Mouse (Mus musculus) testis, adult 10 weeks (tissue): ENCODE results near the gene Safb2. TPM values are rescaled to one million over a fixed set of nuclear protein-coding genes. Genes with fewer than 3 reads are reported as not detected.

ENCODE experiments used
- polyA plus RNA-seq: library from polyadenylated mRNA; stranded (reverse); fragments of 350-450 nt; fragmentation: Illumina TruSeq; extraction: RNeasy Lipid Tissue Mini Kit (QIAGEN cat#74804); gene quantifications from one replicate; pipeline ENCODE4 v1.2.3, GENCODE M21; 2014; ENCODE audit warnings: low read depth, low replicate concordance

The Safb2 gene
- 33.5 TPM for polyA plus RNA-seq

DNA sequence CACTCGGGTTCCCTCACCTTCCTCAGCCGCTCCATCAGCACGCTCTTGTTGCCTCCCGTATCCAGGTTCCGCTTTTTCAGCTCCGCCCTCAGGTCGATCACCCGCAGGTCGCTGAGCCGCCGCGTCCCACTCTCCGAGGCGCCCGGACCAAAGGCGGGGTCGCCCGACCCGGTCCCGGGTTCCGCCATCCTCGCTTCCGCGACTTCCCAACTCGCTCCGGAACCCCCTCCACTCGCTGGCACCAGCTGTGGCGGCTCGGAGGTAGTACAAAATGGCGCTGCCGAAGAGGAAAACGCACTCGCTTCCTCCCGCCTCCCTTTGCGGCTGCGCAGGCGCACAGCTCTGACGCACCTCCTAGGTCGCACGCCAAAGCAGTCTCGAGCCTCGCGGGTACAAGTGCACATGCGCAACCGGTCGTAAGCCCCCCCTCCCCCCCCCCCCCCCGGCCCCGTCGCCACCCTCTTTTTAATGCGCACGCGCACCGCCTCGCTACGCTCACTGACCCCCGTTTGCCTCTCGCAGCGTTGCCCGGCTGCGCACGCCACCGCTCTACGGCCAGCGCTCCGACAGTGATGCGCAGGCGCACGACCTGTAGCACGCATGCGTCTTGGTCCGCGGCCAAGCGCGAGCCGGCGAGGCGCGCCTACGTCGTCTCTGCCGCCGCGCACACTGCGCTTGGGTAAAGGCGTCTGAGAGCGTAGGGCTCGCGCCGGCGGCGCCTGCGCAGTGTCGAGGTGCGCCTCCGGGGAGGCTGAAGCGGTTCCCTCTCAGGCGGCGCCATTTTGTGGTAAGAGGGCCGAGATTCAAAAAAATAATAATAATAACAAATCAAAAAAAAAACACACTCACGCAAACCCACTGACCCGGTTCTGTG, at the start of gene Safb2, which contains the start of gene Safb:
Gene Safb2, minus strand, starts transcription at position 329 of the 874 bp plus-strand sequence.
Gene Safb, plus strand, starts transcription at position 569 of the 874 bp plus-strand sequence.

DNA sequence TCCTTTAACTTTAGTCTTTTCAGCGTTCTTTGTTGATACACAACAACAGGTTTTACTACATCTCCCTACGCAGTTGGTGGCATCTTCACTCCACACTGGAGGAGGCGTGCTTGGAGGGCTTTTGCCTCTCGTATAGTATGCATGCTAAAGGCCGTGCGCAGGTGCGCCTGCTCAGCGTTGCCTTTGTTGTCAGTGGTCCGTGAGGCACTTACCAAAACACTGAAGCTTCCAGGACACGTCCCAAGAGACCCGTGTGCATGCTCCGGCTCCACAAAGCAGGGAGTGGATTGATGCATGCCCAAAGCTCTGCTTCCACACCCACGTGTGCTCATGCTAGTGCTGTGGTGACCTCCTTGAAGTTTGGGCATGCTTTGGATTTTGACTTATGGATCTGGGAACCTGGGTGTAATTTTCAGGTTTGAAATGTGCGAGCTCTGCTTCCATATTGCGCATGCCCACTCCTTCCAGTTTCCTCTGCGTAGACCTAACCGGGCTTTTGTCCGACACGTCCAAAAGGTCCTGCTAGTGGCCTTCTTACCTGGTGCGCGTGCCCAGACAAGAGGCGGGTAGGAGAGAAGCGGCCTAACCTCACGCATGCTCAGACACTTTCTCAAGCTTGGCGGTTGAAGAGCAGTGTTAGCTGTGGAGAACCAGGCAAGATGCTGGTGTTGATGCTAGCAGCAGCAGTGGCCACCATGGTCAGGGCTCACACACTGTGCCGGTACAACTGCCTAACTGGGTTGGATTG, 43.3 kb upstream of the Safb2 start, which contains the start of gene Catsperd:
Gene Catsperd, plus strand, starts transcription at position 614 of the 748 bp plus-strand sequence.

DNA sequence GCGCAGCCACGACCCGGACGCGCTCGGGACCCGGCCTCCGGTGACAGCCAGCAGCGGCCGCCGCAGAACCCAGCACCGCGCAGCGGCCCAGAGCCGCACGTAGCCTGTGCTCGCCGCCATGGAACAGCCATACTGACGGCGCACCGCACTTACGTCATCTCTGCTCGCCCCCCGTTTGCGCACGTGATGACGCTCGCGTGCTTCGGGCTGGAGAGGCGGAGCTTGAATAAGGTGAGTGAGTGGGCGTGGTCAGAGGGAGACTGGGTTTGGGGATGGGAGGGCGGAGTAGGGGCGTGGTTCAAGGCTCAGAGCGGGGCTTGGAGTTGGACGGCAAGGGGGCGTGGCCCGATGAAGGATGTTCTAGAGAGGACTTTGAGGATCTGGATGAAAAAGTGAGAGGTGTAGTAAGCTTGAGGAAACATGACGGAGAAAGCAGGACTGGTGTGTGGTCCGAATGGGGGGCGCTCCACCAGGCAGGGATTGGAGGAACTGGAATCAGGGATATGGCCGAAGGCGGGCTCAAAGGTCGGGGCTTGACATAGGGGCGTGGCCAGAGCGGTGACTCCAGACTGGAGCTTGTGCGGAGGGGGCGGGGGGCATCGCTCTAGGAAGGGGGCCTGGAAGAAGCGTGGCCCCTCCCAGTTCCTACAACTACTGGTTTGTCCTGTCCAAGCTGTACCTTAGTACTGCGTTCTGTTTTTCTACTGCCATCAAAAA, 42.5 kb upstream of the Safb2 start, which contains the start of gene Lonp1:
Gene Lonp1, minus strand, starts transcription at position 134 of the 717 bp plus-strand sequence.

DNA sequence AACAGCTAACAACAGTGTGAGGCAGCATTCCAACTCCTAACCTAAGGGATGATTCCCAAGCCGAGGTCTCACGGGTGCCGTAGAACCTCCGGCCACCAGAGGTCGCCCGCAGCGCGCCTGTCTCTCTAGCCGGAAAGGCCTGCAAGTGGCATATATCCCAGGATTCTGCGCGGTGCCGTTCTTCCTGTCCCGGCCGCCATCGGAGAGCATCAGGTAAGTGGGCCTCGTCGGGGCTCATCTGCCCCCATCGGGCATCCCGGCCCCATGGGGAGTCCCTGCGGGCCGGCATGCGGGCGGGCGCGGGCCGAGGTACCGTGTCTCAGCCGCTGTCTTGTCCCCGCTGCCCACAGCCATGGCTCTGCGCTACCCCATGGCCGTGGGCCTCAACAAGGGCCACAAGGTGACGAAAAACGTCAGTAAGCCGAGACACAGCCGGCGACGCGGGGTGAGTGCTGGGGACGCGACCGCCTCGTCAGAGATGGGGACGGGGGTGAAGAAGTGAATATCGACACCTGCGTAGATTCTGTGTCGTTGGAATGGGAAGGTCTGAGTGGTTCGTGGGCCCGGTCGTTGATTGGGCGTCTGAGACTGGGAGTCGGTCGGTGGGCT, 29.0 kb upstream of the Safb2 start, which contains the start of gene Rpl36:
Gene Rpl36, plus strand, starts transcription at position 181 of the 609 bp plus-strand sequence.

DNA sequence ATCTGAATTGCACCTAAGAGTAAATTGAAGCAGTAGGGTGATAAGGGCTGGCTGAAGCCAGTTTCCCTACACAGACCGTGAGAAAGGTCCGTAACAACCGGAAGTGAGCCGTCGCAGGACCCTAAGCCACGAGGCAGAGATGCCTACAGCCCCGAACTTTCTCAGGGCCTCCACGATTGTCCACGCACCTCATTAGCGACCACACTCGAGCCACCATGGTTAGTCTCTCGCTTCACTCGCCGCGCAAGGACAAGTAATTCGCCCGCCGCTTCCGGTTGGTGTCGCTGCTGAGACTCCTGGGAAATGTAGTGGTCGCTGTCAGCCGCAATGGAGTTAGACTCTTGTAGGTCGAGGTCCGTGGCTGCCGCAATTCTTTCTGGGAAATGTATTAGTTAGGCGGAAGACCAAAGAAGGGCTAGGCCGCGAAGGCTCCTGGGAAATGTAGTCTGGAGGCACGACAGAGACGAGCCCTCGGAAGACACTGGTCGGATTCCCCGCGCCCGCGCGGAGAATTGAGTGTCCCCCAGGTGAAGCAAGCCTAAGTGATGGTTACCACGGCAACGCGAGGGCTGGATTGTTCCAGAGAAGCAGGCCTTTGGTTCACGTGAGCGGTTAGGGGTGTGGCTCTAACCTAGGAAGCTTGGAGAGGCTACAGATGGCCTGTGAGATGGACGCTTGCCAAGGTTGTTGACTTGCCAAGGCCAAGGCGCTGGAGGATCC, 25.2 kb upstream of the Safb2 start, which contains the start of gene 2410015M20Rik:
Gene 2410015M20Rik, minus strand, starts transcription at position 320 of the 720 bp plus-strand sequence.

DNA sequence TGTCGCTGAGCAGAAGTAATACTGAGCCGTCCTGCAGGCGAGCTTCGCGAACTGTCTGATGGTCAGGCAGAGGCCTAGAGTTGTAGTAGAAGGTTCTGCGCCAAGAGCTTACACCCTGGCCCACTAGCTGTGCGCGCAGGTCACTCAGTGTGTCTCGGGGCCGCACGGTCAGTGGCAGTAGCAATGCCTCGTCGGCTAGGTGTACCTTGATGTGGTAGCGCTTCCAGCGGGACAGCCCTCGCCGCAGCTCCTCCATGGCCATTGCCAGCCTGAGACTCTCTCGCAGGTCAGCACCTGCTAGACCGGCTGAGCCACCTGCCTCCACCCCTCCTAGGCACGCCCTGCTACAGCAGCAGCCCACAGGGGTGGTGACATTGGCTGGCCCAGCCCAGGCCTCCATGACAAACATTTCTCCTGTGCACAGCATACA, 30.2 kb downstream of the Safb2 start, which contains the start of gene Gm20219:
Gene Gm20219, minus strand, starts transcription at position 266 of the 430 bp plus-strand sequence.

DNA sequence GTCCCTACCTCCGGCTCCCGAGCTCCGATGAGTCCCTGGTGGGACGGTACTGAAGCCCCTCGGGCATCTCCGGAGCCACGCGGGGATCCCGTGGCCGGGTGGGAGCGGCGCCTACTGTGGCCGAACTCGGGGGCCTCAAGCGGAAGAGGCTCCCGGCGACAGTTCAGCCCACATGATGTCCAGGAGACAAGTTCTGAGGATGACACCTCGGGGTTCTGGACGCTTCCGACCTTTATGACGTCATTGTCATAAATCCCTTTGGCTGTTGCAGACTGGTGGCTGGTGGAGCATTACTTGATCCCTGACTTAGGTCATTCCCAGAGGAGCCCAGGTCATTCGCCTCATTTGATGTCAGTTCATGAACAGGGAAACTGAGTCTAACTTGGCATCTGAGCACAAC, 72.1 kb downstream of the Safb2 start, which contains the start of gene Znrf4:
Gene Znrf4, minus strand, starts transcription at position 122 of the 400 bp plus-strand sequence.

Other genes starting within 250 kb of the Safb2 start
- gene Ptprs, start 108.1 kb downstream of the Safb2 start, polyA plus RNA-seq: 1.2 TPM
- gene Znrf4, start 72.2 kb downstream of the Safb2 start, polyA plus RNA-seq: 0.24 TPM
- 0.49 TPM for gene Gm20219, start 30.2 kb downstream of the Safb2 start, polyA plus RNA-seq
- 12.3 TPM for gene Safb, start 240 bp upstream of the Safb2 start, polyA plus RNA-seq
- 31.0 TPM for gene 2410015M20Rik, start 25.2 kb upstream of the Safb2 start, polyA plus RNA-seq
- not detected for gene Rpl36, start 28.8 kb upstream of the Safb2 start, polyA plus RNA-seq
- 1.8 TPM for gene Lonp1, start 42.3 kb upstream of the Safb2 start, polyA plus RNA-seq
- 111 TPM for gene Catsperd, start 43.6 kb upstream of the Safb2 start, polyA plus RNA-seq
- gene Ranbp3, start 88.7 kb upstream of the Safb2 start, polyA plus RNA-seq: 4.0 TPM
- not detected for gene Ndufa11, start 133.2 kb upstream of the Safb2 start, polyA plus RNA-seq
- 3.3 TPM for gene Vmac, start 133.4 kb upstream of the Safb2 start, polyA plus RNA-seq
- gene Nrtn, start 172.9 kb upstream of the Safb2 start, polyA plus RNA-seq: not detected
- 1.3 TPM for gene Dus3l, start 180.2 kb upstream of the Safb2 start, polyA plus RNA-seq
- not detected for gene Prr22, start 185.7 kb upstream of the Safb2 start, polyA plus RNA-seq
- gene Rfx2, start 246.4 kb upstream of the Safb2 start, polyA plus RNA-seq: 13.6 TPM